Mouse (Mus musculus): ENCODE measurements at regions not wholly inside any gene's neighbourhood (a gene's known extent, or its start where the extent isn't known, plus 50 kb on each side); places are given as distances from the start of the nearest gene placed in this dataset.

DNA sequence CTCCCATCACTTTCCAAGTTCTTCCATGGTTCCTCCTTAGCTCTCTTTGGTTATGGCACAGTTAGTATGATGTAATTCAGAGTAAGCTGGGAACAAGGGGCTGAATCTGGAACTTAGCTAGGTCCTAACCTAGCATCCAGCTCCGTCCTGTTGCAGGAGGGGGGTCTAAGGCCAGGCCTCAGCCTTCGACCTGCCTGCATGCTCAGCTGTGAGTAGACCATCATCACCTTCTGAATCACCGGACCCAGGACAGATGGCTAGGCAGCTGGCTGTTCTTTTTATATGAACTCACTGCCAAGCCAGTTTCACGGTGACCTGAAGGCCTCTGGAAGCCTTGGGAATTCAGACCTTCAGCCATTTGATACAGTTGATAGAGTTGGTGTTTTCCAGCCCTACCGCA, 152.9 kb upstream of the Tnfaip3 start:
- no peak for TF ChIP-seq CTCF (IDR thresholded peaks at IDR 0.05; ENCODE audit: insufficient read depth, low read depth, low read length)
- TF ChIP-seq POLR2A (IDR thresholded peaks at IDR 0.05; ENCODE audit: insufficient read depth, low read depth, low read length): no peak

Data from olfactory bulb, adult 2 months (tissue).